Mouse (Mus musculus): ENCODE measurements around the gene Dennd4b. TPM values are rescaled to one million over a fixed set of nuclear protein-coding genes. Genes with fewer than 3 reads are reported as not detected.
"Not testable (repeated sequence)": the region's sequence is repeated elsewhere in the genome, so short reads cannot be mapped to it uniquely, and the experiment has no call there.

Gene Dennd4b
- polyA plus RNA-seq, 1 experiment from 2014 or later: 4.2 TPM

DNA sequence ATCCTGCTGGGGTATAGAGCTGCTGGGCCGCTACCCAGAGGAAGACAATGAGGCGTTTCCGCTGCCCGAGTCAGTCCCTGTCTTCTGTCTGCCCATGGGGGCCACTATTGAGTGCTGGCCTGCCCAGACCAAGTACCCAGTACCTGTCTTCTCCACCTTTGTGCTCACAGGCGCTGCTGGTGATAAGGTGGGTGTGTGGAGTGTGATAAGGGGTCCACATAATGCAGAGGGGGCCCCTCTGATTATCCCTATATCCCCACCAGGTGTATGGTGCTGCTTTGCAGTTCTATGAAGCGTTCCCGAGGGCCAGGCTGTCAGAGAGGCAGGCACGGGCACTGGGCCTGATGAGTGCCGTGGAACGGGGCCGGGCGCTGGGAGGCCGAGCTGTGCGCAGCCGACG lies 4.0 kb downstream of the Dennd4b start:
- no peak for ATAC-seq (ENCODE audit: low FRiP score, low read depth)
- Histone ChIP-seq H3K9ac (no peak overlapping the region), H3K36me3 (peaks cover 63% of the 10 kb centered on the region), H3K27ac (no peak overlapping the region), H3K9me3 (no peaks in the 10 kb centered on the region), H3K27me3 (no peaks in the 10 kb centered on the region), H3K4me2 (replicated peaks) (no peak overlapping the region), H3K4me3 (no peak overlapping the region), H3K4me1 (peaks cover 14% of the 10 kb centered on the region)
- 91% methylated on average over 16 of the region's 16 CpGs for WGBS

DNA sequence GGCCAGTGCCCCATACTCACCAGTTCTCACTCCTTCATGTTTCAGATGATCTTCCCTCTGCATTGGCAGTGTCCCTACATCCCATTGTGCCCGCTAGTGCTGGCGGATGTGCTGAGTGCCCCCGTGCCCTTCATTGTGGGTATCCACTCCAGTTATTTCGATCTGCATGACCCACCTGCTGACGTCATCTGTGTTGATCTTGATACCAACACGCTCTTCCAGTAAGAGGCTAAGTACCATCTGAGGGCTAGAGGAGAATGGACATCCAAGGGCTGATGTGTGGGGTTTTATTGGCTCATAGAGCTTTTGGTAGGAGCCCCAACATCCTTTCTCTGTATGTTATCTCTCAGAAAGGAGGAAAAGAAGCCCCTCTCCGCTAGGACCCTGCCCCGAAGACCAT lies 5.8 kb downstream of the Dennd4b start:
- H3K4me2 ChIP-seq (replicated peaks): no peak overlapping the region
- ATAC-seq (ENCODE audit: low FRiP score, low read depth): no peak
- H3K9ac ChIP-seq: no peak overlapping the region
- no peak overlapping the region for H3K4me3 ChIP-seq
- H3K27ac ChIP-seq: no peak overlapping the region
- H3K9me3 ChIP-seq: no peaks in the 10 kb centered on the region
- peaks cover 74% of the 10 kb centered on the region for H3K36me3 ChIP-seq
- peaks cover 12% of the 10 kb centered on the region for H3K4me1 ChIP-seq
- 94% methylated on average over 8 of the region's 8 CpGs for WGBS
- H3K27me3 ChIP-seq: no peaks in the 10 kb centered on the region

DNA sequence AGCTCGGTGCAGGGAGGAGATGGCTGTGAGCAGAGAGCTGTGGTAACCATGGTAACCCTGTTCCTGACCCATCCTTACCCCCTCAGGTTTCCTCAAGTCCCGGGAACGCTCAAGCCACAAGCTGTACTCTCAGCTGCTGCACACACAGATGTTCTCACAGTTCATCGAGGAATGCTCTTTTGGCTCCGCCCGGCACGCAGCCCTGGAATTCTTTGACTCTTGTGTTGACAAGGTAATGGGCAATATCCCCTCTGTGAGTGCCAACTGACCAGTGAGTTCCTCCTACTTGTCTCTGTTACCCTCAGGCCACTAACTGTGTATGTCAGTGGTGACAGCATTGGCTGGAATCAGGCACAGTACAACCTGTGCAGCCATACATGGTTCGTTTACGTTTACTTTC lies 7.2 kb downstream of the Dennd4b start:
- H3K36me3 ChIP-seq: peaks cover 87% of the 10 kb centered on the region
- no peak overlapping the region for H3K27ac ChIP-seq
- no peak for ATAC-seq (ENCODE audit: low FRiP score, low read depth)
- no peaks in the 10 kb centered on the region for H3K27me3 ChIP-seq
- 71% methylated on average over 9 of the region's 9 CpGs for WGBS
- H3K4me3 ChIP-seq: no peak overlapping the region
- no peak overlapping the region for H3K9ac ChIP-seq
- H3K9me3 ChIP-seq: no peaks in the 10 kb centered on the region
- H3K4me1 ChIP-seq: no peaks in the 10 kb centered on the region
- no peak overlapping the region for H3K4me2 ChIP-seq (replicated peaks)

DNA sequence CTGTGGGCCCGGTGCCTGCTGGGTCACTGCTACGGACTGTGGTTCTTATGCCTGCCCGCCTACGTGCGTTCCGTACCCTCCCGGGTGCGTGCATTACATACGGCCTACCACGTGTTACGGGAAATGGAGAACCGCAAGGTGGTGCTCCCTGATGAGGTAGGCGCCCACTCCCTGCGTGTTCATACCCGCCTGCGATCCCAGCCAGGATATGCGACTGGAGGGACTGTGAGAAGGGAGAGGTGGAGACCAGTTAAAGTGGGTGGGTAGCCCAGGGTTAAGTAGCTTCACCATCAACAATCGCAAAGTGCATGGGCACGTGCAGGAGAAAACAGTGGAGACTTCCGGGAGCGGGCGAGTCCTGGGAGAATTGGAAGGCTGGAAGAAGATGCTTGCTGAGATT lies 8.9 kb downstream of the Dennd4b start:
- ATAC-seq (ENCODE audit: low FRiP score, low read depth): no peak
- H3K27me3 ChIP-seq: no peaks in the 10 kb centered on the region

DNA sequence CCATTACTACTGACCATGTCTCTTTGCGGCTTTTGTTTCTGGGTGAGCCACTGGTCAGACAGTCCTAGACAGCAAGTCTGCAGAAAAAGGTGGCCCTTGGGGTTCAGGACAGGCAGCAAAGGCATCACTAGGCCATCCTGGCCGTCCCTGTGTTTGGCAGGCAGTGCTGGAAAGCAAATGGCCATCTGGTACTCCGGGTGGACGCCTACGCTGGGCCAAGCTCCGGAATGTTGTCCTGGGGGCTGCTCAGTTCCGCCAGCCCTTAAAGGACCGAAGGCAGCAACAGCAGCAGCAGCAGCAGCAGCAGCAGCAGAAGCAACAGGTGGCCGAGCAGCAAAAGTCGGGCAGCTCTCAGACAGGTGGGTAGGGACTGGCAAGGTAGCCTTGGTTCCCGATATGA lies 10.3 kb downstream of the Dennd4b start:
- Histone ChIP-seq H3K4me2 (replicated peaks) (no peak overlapping the region), H3K9ac (no peak overlapping the region), H3K9me3 (no peaks in the 10 kb centered on the region), H3K4me3 (no peak overlapping the region), H3K4me1 (no peaks in the 10 kb centered on the region), H3K27ac (no peak overlapping the region), H3K27me3 (no peaks in the 10 kb centered on the region), H3K36me3 (peaks cover 94% of the 10 kb centered on the region)
- 91% methylated on average over 11 of the region's 11 CpGs for WGBS
- ATAC-seq (ENCODE audit: low FRiP score, low read depth): no peak

More for the DNA sequence above, 8.9 kb downstream of the Dennd4b start:
- Histone ChIP-seq H3K36me3 (peaks cover 89% of the 10 kb centered on the region), H3K4me1 (no peaks in the 10 kb centered on the region), H3K27ac (no peak overlapping the region), H3K9ac (no peak overlapping the region), H3K4me3 (no peak overlapping the region), H3K4me2 (replicated peaks) (no peak overlapping the region), H3K9me3 (no peaks in the 10 kb centered on the region)
- 93% methylated on average over 22 of the region's 22 CpGs for WGBS

DNA sequence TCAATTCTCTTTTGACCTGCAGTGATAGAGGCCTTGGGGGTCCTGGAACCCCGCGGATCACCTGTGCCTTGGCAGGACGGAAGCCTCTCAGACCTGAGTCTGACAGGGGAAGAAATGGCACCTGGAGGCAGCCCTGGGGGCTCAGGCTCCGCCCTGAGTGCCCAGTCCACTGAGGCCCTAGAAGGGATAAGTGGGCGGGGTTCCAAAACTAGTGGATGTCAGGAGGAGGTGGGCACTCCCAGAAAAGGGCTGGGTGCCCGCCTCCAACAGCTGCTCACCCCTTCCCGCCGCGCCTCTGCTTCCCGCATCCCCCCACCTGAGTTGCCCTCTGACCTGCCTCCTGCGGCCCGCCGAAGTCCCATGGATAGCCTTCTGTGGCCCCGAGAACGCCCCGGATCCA lies 11.9 kb downstream of the Dennd4b start:
- Histone ChIP-seq H3K36me3 (peaks cover 90% of the 10 kb centered on the region), H3K4me3 (no peak overlapping the region), H3K27ac (no peak overlapping the region), H3K4me1 (no peaks in the 10 kb centered on the region), H3K9me3 (no peaks in the 10 kb centered on the region), H3K27me3 (no peaks in the 10 kb centered on the region), H3K9ac (no peak overlapping the region), H3K4me2 (replicated peaks) (no peak overlapping the region)
- 41% methylated on average over 12 of the region's 16 CpGs for WGBS
- no peak for ATAC-seq (ENCODE audit: low FRiP score, low read depth)

DNA sequence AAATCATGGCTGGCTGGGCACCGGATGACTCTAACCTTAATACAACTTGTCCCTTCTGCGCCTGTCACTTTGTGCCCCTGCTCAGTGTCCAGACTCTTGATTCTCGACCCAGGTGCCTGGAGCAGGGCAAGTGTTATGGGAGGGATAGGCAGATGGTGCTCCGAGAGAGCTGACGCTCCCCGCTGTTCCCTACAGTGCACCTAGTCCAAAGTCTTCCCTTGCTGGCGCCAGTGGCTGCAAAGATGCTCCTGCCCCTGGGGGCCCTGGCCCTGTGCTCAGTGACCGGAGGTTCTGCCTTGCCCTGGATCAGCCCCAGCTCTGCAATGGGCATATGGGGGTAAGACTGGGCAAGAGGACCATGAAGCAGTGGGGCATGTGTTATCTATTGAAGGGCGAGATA lies 12.8 kb downstream of the Dennd4b start:
- Histone ChIP-seq H3K9ac (no peak overlapping the region), H3K4me3 (no peak overlapping the region), H3K27ac (no peak overlapping the region), H3K27me3 (no peaks in the 10 kb centered on the region), H3K4me2 (replicated peaks) (no peak overlapping the region), H3K36me3 (peaks cover 80% of the 10 kb centered on the region), H3K4me1 (no peaks in the 10 kb centered on the region), H3K9me3 (no peaks in the 10 kb centered on the region)
- ATAC-seq (ENCODE audit: low FRiP score, low read depth): no peak
- whole genome bisulfite sequencing: 92% methylated on average over 9 of the region's 9 CpGs

DNA sequence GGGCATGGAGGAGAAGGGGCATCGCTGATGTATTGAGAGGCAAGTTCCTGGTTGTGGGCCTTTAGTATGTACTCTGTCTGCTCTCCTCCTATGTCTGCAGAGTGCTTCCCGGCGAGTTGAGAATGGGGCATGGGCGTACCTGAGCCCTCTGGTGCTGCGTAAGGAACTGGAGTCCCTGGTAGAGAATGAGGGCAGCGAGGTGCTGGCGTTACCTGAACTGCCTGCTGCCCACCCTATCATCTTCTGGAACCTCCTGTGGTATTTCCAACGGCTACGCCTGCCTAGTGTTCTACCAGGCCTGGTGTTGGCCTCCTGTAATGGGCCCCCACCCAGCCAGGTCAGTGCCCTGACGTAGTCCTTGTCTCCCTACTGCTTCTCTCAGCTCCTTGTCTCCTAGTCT lies 13.2 kb downstream of the Dennd4b start:
- no peaks in the 10 kb centered on the region for H3K27me3 ChIP-seq
- H3K36me3 ChIP-seq: peaks cover 76% of the 10 kb centered on the region
- no peak overlapping the region for H3K9ac ChIP-seq
- no peak overlapping the region for H3K4me3 ChIP-seq
- H3K9me3 ChIP-seq: no peaks in the 10 kb centered on the region
- no peak for ATAC-seq (ENCODE audit: low FRiP score, low read depth)
- H3K4me2 ChIP-seq (replicated peaks): no peak overlapping the region
- 95% methylated on average over 10 of the region's 10 CpGs for WGBS
- no peaks in the 10 kb centered on the region for H3K4me1 ChIP-seq
- H3K27ac ChIP-seq: no peak overlapping the region

DNA sequence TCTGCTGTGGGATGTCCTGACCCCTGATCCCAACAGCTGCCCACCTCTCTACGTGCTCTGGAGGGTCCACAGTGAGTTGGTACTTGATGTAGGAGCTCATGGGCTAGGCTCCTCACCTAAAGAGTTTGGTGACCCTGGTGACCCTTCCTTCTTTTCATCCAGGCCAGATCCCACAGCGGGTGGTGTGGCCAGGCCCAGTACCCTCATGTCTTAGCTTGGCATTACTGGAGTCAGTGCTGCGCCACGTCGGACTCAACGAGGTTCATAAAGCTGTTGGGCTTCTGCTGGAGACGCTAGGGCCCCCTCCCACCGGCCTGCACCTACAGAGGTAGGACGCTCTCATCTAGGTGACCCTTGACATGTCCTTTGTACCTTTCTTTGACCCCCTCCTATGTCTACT lies 14.2 kb downstream of the Dennd4b start:
- Histone ChIP-seq H3K4me2 (replicated peaks) (no peak overlapping the region), H3K36me3 (peaks cover 66% of the 10 kb centered on the region), H3K9me3 (no peaks in the 10 kb centered on the region), H3K27me3 (no peaks in the 10 kb centered on the region), H3K27ac (no peak overlapping the region), H3K4me1 (no peaks in the 10 kb centered on the region), H3K4me3 (no peak overlapping the region), H3K9ac (no peak overlapping the region)
- 89% methylated on average over 9 of the region's 9 CpGs for WGBS
- ATAC-seq (ENCODE audit: low FRiP score, low read depth): no peak

DNA sequence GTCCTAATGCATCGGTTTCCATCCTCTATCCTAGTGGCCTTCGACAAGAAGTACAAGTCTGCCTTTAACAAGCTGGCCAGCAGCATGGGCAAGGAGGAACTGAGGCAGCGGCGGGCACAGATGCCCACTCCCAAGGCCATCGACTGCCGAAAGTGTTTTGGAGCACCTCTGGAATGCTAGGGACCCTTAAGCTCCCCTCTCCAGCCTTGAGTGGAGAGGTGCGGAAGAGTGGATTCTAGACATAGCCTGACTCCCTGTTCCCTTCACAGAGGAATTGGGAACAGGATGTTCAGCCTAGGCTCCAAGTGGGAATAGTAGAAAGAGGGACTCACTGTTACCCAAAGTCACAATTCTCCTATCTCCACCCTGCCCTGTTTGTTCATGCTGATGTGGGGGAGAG lies 14.8 kb downstream of the Dennd4b start:
- no peak overlapping the region for H3K27ac ChIP-seq
- H3K36me3 ChIP-seq: peaks cover 63% of the 10 kb centered on the region
- ATAC-seq (ENCODE audit: low FRiP score, low read depth): no peak
- no peaks in the 10 kb centered on the region for H3K9me3 ChIP-seq
- no peak overlapping the region for H3K9ac ChIP-seq
- 90% methylated on average over 7 of the region's 7 CpGs for WGBS
- H3K4me2 ChIP-seq (replicated peaks): no peak overlapping the region
- no peak overlapping the region for H3K4me3 ChIP-seq
- no peaks in the 10 kb centered on the region for H3K4me1 ChIP-seq
- no peaks in the 10 kb centered on the region for H3K27me3 ChIP-seq

DNA sequence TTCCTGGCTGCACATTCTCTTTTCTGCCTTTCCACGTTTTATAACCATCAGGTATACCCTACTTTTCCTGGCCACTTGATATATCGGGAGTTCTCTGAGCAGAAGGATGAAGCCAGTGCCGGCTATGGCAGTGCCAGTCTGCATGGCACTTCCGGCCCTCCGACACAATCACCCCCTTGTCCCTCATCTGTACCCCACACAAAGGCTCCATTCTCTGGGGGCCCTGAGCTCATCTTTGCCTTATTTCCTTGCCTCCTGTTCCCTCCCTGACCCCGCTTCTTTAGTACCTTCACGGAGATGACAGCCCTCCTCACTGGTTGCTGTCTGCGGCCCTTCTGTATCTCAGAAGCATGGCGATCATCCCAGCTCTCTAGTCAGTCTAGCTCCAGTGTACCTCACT lies 15.7 kb downstream of the Dennd4b start:
- Histone ChIP-seq H3K36me3 (peaks cover 54% of the 10 kb centered on the region), H3K9me3 (no peaks in the 10 kb centered on the region), H3K27me3 (no peaks in the 10 kb centered on the region), H3K4me2 (replicated peaks) (no peak overlapping the region), H3K4me1 (no peaks in the 10 kb centered on the region), H3K4me3 (no peak overlapping the region), H3K9ac (no peak overlapping the region), H3K27ac (no peak overlapping the region)
- no peak for ATAC-seq (ENCODE audit: low FRiP score, low read depth)
- 90% methylated on average over 9 of the region's 9 CpGs for WGBS

DNA sequence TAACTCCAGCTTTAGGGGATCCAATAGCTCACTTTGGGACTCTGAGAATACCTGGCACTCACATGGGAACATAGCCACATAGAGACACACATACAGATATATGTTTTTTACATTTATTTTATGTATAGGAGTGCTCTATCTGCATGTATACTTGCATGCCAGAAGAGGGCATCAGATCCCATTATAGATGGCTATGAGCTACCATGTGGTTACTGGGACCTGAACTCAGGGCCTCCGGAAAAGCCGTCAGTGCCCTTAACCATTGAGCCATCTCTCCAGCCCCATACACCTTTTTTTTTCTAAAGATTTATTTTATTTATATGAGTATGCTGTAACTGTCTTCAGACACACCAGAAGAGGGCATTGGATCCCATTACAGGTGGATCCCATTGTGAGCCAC lies 19.2 kb downstream of the Dennd4b start:
- no peak overlapping the region for H3K27ac ChIP-seq
- H3K9me3 ChIP-seq: no peaks in the 10 kb centered on the region
- H3K9ac ChIP-seq: no peak overlapping the region
- peaks cover 21% of the 10 kb centered on the region for H3K36me3 ChIP-seq
- no peak for ATAC-seq (ENCODE audit: low FRiP score, low read depth)
- H3K27me3 ChIP-seq: no peaks in the 10 kb centered on the region
- H3K4me2 ChIP-seq (replicated peaks): no peak overlapping the region
- H3K4me1 ChIP-seq: no peaks in the 10 kb centered on the region
- 93% methylated on average over 2 of the region's 2 CpGs for WGBS
- H3K4me3 ChIP-seq: no peak overlapping the region

DNA sequence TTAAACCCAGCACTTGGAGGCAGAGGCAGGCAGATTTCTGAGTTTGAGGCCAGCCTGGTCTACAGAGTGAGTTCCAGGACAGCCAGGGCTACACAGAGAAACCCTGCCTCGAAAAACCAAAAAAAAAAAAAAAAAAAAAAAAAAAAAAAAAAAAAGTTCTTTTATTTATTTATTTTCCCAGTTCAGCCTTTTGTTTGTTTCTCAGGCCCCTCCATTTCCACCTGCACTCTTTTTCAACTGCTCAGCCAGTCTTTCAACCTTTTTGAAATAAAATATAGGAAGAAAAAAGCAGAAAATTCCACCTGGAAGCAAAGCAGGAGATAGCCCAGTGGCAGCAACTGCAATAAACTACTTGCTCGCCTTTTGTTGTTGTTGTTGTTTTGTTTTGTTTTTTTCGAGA lies 24.4 kb downstream of the Dennd4b start:
- WGBS: 64% methylated on average over 3 of the region's 3 CpGs
- not testable (repeated sequence) for H3K27ac ChIP-seq; H3K4me2 ChIP-seq (replicated peaks); H3K4me1 ChIP-seq; H3K4me3 ChIP-seq; ATAC-seq (ENCODE audit: low FRiP score, low read depth); H3K9me3 ChIP-seq; H3K9ac ChIP-seq; H3K36me3 ChIP-seq; H3K27me3 ChIP-seq
